Mouse (Mus musculus): ENCODE results near the gene Ssh1. TPM values are rescaled to one million over a fixed set of nuclear protein-coding genes. Genes with fewer than 3 reads are reported as not detected.

The Ssh1 gene
- total RNA-seq, 1 experiment from 2014 or later = 4.4 TPM

GRCm38 (mm10) chr5:113951693-113952071 is 42.0 kb downstream of the Ssh1 start:
- ATAC-seq (replicated peaks in 1 of 2; ENCODE audit: insufficient read depth in 1 of 2, low FRiP score in 2 of 2, low TSS enrichment in 1 of 2, low read depth in 1 of 2, poor library complexity in 2 of 2, severe bottlenecking in 2 of 2) = peak; percentile 15 to 46

- no peak for ATAC-seq (replicated peaks in 1 of 2; ENCODE audit: insufficient read depth in 1 of 2, low FRiP score in 2 of 2, low TSS enrichment in 1 of 2, low read depth in 1 of 2, poor library complexity in 2 of 2, severe bottlenecking in 2 of 2)
Observed at GRCm38 (mm10) chr5:113950786-113951692, 42.7 kb downstream of the Ssh1 start.

- no peak for ATAC-seq (replicated peaks in 1 of 2; ENCODE audit: insufficient read depth in 1 of 2, low FRiP score in 2 of 2, low TSS enrichment in 1 of 2, low read depth in 1 of 2, poor library complexity in 2 of 2, severe bottlenecking in 2 of 2)
Observed at GRCm38 (mm10) chr5:113950133-113950532, 43.6 kb downstream of the Ssh1 start.

- ATAC-seq (replicated peaks in 1 of 2; ENCODE audit: insufficient read depth in 1 of 2, low FRiP score in 2 of 2, low TSS enrichment in 1 of 2, low read depth in 1 of 2, poor library complexity in 2 of 2, severe bottlenecking in 2 of 2) = no peak
Observed at GRCm38 (mm10) chr5:113947280-113947679, 46.4 kb downstream of the Ssh1 start.

GRCm38 (mm10) chr5:113945126-113945525 is 48.6 kb downstream of the Ssh1 start:
- peak; percentile 92 to 94 for ATAC-seq (replicated peaks in 1 of 2; ENCODE audit: insufficient read depth in 1 of 2, low FRiP score in 2 of 2, low TSS enrichment in 1 of 2, low read depth in 1 of 2, poor library complexity in 2 of 2, severe bottlenecking in 2 of 2)

GRCm38 (mm10) chr5:113943328-113943727 is 50.4 kb downstream of the Ssh1 start:
- no peak for ATAC-seq (replicated peaks in 1 of 2; ENCODE audit: insufficient read depth in 1 of 2, low FRiP score in 2 of 2, low TSS enrichment in 1 of 2, low read depth in 1 of 2, poor library complexity in 2 of 2, severe bottlenecking in 2 of 2)

- no peak for ATAC-seq (replicated peaks in 1 of 2; ENCODE audit: insufficient read depth in 1 of 2, low FRiP score in 2 of 2, low TSS enrichment in 1 of 2, low read depth in 1 of 2, poor library complexity in 2 of 2, severe bottlenecking in 2 of 2)
Observed at GRCm38 (mm10) chr5:113942580-113942979, 51.1 kb downstream of the Ssh1 start.

GRCm38 (mm10) chr5:113939263-113939900 is 54.3 kb downstream of the Ssh1 start:
- ATAC-seq (replicated peaks in 1 of 2; ENCODE audit: insufficient read depth in 1 of 2, low FRiP score in 2 of 2, low TSS enrichment in 1 of 2, low read depth in 1 of 2, poor library complexity in 2 of 2, severe bottlenecking in 2 of 2) = no peak

- peak; percentile 16 to 22; a peak in 1 of 4 replicates for ATAC-seq (replicated peaks in 1 of 2; ENCODE audit: insufficient read depth in 1 of 2, low FRiP score in 2 of 2, low TSS enrichment in 1 of 2, low read depth in 1 of 2, poor library complexity in 2 of 2, severe bottlenecking in 2 of 2)
Observed at GRCm38 (mm10) chr5:113937650-113938049, 56.0 kb downstream of the Ssh1 start.

GRCm38 (mm10) chr5:113933889-113934288 is 59.8 kb downstream of the Ssh1 start:
- no peak for ATAC-seq (replicated peaks in 1 of 2; ENCODE audit: insufficient read depth in 1 of 2, low FRiP score in 2 of 2, low TSS enrichment in 1 of 2, low read depth in 1 of 2, poor library complexity in 2 of 2, severe bottlenecking in 2 of 2)

- ATAC-seq (replicated peaks in 1 of 2; ENCODE audit: insufficient read depth in 1 of 2, low FRiP score in 2 of 2, low TSS enrichment in 1 of 2, low read depth in 1 of 2, poor library complexity in 2 of 2, severe bottlenecking in 2 of 2) = no peak
Observed at GRCm38 (mm10) chr5:113933480-113933879, 60.2 kb downstream of the Ssh1 start.

- ATAC-seq (replicated peaks in 1 of 2; ENCODE audit: insufficient read depth in 1 of 2, low FRiP score in 2 of 2, low TSS enrichment in 1 of 2, low read depth in 1 of 2, poor library complexity in 2 of 2, severe bottlenecking in 2 of 2) = no peak
Observed at GRCm38 (mm10) chr5:113932310-113932709, 61.4 kb downstream of the Ssh1 start.

GRCm38 (mm10) chr5:113930648-113931609 is 62.8 kb downstream of the Ssh1 start:
- peak; percentile 88 for ATAC-seq (replicated peaks in 1 of 2; ENCODE audit: insufficient read depth in 1 of 2, low FRiP score in 2 of 2, low TSS enrichment in 1 of 2, low read depth in 1 of 2, poor library complexity in 2 of 2, severe bottlenecking in 2 of 2)

- no peak for ATAC-seq (replicated peaks in 1 of 2; ENCODE audit: insufficient read depth in 1 of 2, low FRiP score in 2 of 2, low TSS enrichment in 1 of 2, low read depth in 1 of 2, poor library complexity in 2 of 2, severe bottlenecking in 2 of 2)
Observed at GRCm38 (mm10) chr5:113929950-113930647, 63.6 kb downstream of the Ssh1 start.

GRCm38 (mm10) chr5:113929526-113929925 is 64.2 kb downstream of the Ssh1 start:
- no peak for ATAC-seq (replicated peaks in 1 of 2; ENCODE audit: insufficient read depth in 1 of 2, low FRiP score in 2 of 2, low TSS enrichment in 1 of 2, low read depth in 1 of 2, poor library complexity in 2 of 2, severe bottlenecking in 2 of 2)

- no peak for ATAC-seq (replicated peaks in 1 of 2; ENCODE audit: insufficient read depth in 1 of 2, low FRiP score in 2 of 2, low TSS enrichment in 1 of 2, low read depth in 1 of 2, poor library complexity in 2 of 2, severe bottlenecking in 2 of 2)
Observed at GRCm38 (mm10) chr5:113924608-113925007, 69.1 kb downstream of the Ssh1 start.

All from hematopoietic stem cell, adult 5-6 weeks (primary cell).